Mouse (Mus musculus) central nervous system, embryonic 18 days (tissue): ENCODE data around the gene Ncoa6. TPM values are rescaled to one million over a fixed set of nuclear protein-coding genes. Genes with fewer than 3 reads are reported as not detected.

Source experiments
- polyA plus RNA-seq: library from polyadenylated mRNA; depleted of rRNA; stranded (reverse); fragments of >200 nt; gene quantifications from 2 replicates; pipeline ENCODE4 v1.2.3, GENCODE M21; 2012; rRNA removed

Ncoa6 gene
- 53.6 and 53.9 TPM in 2 replicates for polyA plus RNA-seq

DNA sequence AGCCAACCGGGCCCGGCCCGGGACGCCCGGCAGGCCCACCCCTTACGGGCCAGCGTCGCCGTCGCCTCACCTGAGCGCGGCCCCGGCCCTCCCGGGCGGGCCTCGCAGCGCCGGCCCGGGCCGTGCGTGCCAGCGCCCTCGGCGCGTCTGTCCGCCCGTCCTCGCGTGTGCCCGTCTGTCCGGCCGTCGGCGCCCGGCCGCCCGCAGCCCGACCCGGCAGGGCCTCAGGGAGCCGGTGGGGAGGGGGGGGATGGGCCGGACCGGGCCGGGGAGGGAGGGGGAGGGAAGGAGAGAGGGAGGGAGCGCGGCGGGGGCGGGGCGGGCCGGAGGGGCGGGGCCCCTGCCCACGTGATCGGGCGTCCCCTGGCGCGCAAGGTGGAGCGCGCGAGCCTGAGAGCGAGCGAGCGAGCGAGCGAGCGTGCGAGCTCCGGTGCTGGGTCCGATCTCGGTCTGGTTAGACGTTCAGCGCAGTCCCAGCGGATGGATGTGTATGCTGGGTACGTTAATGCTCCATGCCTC is at the start of gene Ncoa6:
Gene Ncoa6 (minus strand): TSS at position 325 of the 519 bp plus-strand sequence.

DNA sequence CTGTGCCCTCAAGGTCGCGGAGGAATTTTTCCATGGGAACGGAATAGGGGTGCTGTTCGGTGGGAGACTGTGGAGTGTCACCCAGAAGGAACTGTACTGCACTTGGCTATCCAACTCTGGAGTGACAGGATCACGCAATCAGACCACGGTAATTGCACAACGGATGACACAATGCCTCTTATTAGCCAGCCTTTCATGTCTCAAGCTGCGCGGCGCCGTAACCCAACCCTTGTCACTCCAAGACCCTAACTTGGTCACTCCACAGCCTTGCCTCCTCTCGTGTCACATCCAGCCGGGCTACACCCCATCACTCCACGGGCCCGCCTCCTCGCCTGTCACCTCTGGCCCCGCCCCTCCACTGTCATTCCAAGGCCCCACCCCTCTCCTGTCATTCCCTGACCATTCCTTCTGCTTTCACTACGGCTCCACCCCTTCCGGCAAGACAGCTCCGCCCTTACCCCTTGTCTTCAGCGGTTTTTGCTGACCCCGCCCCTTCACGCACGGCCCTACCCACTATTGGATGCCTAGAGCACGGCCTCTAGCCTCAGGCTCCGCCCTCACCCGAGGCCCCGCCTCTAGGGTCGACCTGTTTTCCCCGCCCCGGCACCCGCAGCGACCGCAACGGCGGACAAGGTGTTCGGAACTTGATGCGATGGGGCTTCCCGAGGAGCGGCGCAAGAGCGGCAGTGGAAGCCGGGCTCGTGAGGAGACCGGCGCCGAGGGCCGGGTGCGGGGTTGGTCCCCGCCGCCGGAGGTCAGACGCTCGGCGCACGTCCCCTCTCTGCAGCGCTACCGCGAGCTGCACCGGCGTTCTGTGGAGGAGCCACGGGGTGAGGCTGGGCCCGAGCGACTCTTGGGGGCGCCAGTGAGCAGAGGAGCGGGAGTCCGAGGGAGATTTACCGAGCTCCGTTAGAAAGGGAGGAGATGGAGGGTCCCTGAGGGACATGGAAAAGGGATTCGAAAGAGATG is 44.0 kb upstream of the Ncoa6 start, which contains the start of the genes Acss2 and Ggt7:
Gene Acss2 (plus strand): TSS at position 494 of the 969 bp plus-strand sequence.
Gene Ggt7 (minus strand): TSS at position 783 of the 969 bp plus-strand sequence.

DNA sequence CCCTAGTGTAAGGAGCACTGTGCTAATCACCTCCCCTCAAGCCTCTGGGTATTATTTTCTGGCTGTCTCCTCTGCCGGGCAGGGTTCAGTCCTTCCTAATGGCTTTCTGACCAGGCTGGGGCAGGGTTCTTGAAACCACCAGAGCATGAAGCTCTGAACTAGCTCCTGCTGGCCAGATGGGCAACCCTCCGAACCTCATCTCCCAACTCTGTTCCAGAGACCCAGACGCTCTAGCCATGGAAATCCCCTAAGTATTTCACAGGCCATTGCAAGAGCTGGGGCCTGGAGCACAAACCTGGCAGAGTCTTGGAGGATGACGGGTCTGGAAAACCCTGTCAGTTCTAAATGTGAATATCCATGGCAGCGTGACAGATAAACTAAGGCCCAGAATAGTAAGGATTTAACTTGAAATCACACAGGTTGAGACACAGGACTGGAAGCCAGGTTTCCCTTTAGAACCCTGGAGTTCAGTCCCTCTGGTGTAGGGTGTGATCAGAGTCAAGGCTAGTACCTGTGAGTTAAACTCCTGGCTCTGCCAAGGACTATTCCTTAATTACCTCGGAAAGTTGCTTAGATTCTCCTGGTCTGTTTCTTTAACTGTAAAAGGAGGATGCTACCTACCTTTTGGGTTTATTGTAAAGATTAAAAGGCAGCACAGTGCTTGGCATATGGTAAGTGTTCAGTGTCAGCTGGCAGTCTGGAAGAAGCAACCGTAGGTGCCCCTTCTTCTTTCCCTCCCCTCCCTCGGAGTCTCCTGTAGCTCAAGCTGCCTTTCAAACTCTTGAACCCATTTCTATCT is 93.2 kb downstream of the Ncoa6 start, which contains the start of gene Trp53inp2:
Gene Trp53inp2 (plus strand): TSS at position 799 of the 799 bp plus-strand sequence.

DNA sequence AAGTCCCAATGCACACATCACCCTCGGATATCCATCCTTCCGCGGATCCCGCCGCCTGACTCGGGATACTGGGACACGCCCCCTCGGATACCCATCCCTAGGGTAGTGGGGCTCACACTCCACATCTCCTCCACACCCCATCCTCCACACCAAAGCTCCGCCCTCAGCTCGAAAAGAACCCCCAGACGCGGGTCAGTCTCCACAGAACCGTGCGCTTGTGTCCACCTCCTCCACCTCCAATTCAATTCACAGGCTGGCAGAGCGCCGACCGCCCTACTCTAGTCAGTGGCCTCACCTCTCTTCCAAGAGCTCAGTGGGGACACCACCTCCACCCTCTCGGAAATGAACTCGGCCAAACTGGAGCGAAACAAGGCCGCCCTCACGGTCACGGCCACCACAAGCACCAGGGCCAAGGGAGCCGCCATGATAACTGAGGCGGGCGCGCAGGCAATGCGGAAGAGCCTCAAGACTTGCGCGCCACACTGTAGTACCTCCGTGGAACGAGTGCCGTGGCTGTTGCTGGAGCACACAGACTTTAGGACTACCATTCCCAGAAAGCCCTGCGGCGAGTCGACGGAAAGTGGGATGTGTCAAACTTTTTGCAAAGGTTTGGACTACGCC is 116.6 kb downstream of the Ncoa6 start, which contains the start of gene Pigu:
Gene Pigu (minus strand): TSS at position 460 of the 621 bp plus-strand sequence.

Other genes starting within 250 kb of the Ncoa6 start
- 910 and 959 TPM in 2 replicates for gene Dynlrb1, start 237.4 kb downstream of the Ncoa6 start, polyA plus RNA-seq
- gene Map1lc3a, start 197.6 kb downstream of the Ncoa6 start, polyA plus RNA-seq, result 365 and 374 TPM in 2 replicates
- 60.8 and 61.6 TPM in 2 replicates for gene Pigu, start 116.5 kb downstream of the Ncoa6 start, polyA plus RNA-seq
- 89.8 and 90.7 TPM in 2 replicates for gene Trp53inp2, start 92.8 kb downstream of the Ncoa6 start, polyA plus RNA-seq
- 29.8 and 33.9 TPM in 2 replicates for gene Acss2, start 44.1 kb upstream of the Ncoa6 start, polyA plus RNA-seq
- 151 and 168 TPM in 2 replicates for gene Ggt7, start 44.3 kb upstream of the Ncoa6 start, polyA plus RNA-seq
- 8.3 TPM in 2 replicates for gene Gss, start 118.9 kb upstream of the Ncoa6 start, polyA plus RNA-seq
- 0.54 and 2.7 TPM in 2 replicates for gene Myh7b, start 137.3 kb upstream of the Ncoa6 start, polyA plus RNA-seq
- gene Trpc4ap, start 218.5 kb upstream of the Ncoa6 start, polyA plus RNA-seq, result 158 and 171 TPM in 2 replicates